Mouse (Mus musculus) small intestine, adult 2 months (tissue): Measurements from ENCODE around the gene Atp2b4.

ENCODE experiments used
- CTCF ChIP-seq: fragments of 200-500 bp; IDR thresholded peaks from 2 replicates; pipeline ENCODE4 v1.5.1; 2012; ENCODE audit warnings: low read depth, mild to moderate bottlenecking, control low read depth, inconsistent platforms, low read length, moderate library complexity, mixed read lengths; ENCODE audit not compliant: insufficient replicate concordance, insufficient read length; ENCODE audit errors: extremely low read depth
- POLR2A ChIP-seq: fragments of 200-500 bp; IDR thresholded peaks from 2 replicates; pipeline ENCODE4 v1.6.1; 2012; ENCODE audit warnings: low read depth, mild to moderate bottlenecking, control low read depth, inconsistent platforms, low read length, moderate library complexity

DNA sequence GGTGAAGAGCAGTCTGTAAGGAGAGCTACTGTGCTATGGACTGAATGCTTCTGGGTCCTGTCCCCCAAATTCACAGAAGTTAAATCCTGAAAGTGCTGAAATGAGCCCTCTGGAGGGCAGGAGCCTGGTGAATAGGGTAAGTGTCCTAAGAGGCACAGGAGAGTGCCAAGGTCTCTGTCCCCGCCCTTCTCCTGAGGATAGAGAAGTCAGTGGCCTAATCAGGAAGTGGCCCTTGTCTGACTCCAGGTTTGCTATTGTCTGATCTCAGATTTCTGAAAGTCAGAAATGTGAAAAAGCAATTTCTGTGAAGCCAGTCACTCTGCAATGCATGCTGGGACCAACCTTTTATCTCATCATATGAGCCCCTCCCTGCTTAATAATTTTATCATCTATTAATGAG, 7.2 kb downstream of the Atp2b4 start:
- no peak for TF ChIP-seq CTCF
- TF ChIP-seq POLR2A, result no peak
